Mouse (Mus musculus): ENCODE measurements at regions not wholly inside any gene's neighbourhood (a gene's known extent, or its start where the extent isn't known, plus 50 kb on each side); places are given as distances from the start of the nearest gene placed in this dataset.

GRCm38 (mm10) chr17:50412446-50412845, 96.8 kb upstream of the Plcl2 start:
- TF ChIP-seq CTCF (IDR thresholded peaks at IDR 0.05; ENCODE audit: low read depth), result no peak
- TF ChIP-seq EP300 (IDR thresholded peaks at IDR 0.05; ENCODE audit: low read depth), result no peak

Measured in liver, postnatal 0 days (tissue).